Mouse (Mus musculus): Measurements from ENCODE around the gene Znhit1.

DNA sequence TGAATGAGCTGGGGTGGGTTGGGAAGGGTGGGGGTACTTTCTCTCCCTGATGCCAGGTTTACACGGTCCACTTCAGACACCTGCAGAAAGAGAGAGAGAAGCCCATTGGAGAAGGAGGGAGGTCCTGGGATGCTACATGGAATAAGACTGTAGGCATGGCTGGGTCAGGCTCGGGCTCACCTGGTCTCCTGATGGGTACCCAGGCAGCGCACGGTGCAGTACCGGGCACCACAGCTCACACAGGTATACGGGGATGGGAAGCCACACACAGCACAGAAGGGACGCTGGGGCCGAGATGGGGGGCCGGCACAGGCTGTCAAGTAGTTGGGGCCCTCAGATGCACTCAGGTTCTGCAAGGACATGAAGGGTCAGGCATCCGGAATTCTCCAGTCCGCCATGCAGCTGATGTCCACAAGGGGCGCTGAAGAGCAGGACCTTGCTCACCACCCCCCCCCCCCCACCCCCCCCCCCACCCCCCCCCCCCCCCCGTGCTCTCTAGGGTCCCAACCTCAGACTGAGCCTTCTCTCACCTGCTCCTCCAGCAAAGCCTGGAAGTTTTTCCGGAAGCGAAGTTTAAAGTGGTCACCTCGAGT, 5.4 kb downstream of the Znhit1 start:
- TF ChIP-seq CTCF (IDR thresholded peaks at IDR 0.05; ENCODE audit: low read depth) (peak; percentile 66), EP300 (optimal IDR thresholded peaks at IDR 0.05) (no peak)
